Mouse (Mus musculus) liver, embryonic 13.5 days (tissue): Measurements from ENCODE around the gene Aamdc. TPM values are rescaled to one million over a fixed set of nuclear protein-coding genes. Genes with fewer than 3 reads are reported as not detected.
A peak's percentile ranks its signal among the peaks of the same experiment; 100 is the strongest.

Experiments used
- ATAC-seq: fragments of 200-750 bp; cut with Nextera tagmentation; 2 replicates; pipeline ENCODE4 v1.8.0; 2017; ENCODE audit warnings: low read depth, mild to moderate bottlenecking, moderate number of reproducible peaks, moderate library complexity
- DNase-seq: peaks from one replicate; pipeline ENCODE4 v3.0.0; 2022
- H3K27ac ChIP-seq: fragments of 300-500 bp; sonication (generic); 2 replicates; pipeline ENCODE4 v1.5.1; 2015; ENCODE audit warnings: moderate library complexity, mild to moderate bottlenecking, inconsistent platforms
- H3K27me3 ChIP-seq: fragments of 300-500 bp; sonication (generic); 2 replicates; pipeline ENCODE4 v1.6.1; 2015; ENCODE audit warnings: mild to moderate bottlenecking, inconsistent platforms
- H3K36me3 ChIP-seq: fragments of 300-500 bp; sonication (generic); 2 replicates; pipeline ENCODE4 v1.6.1; 2015; ENCODE audit warnings: mild to moderate bottlenecking, inconsistent platforms
- H3K4me1 ChIP-seq: fragments of 300-500 bp; sonication (generic); replicated peaks from 2 replicates; pipeline ENCODE4 v1.6.1; 2015; ENCODE audit warnings: inconsistent platforms
- H3K4me2 ChIP-seq: fragments of 300-500 bp; sonication (generic); 2 replicates; pipeline ENCODE4 v1.6.1; 2015; ENCODE audit warnings: inconsistent platforms, mild to moderate bottlenecking, moderate library complexity
- H3K4me3 ChIP-seq: fragments of 300-500 bp; sonication (generic); replicated peaks from 2 replicates; pipeline ENCODE4 v1.5.1; 2015; ENCODE audit warnings: mild to moderate bottlenecking, inconsistent platforms
- H3K9ac ChIP-seq: fragments of 300-500 bp; sonication (generic); 2 replicates; pipeline ENCODE4 v1.6.1; 2015; ENCODE audit warnings: mild to moderate bottlenecking, inconsistent platforms
- H3K9me3 ChIP-seq: fragments of 300-500 bp; sonication (generic); replicated peaks from 2 replicates; pipeline ENCODE4 v1.6.1; 2016; ENCODE audit warnings: inconsistent platforms
- WGBS: fragments of 180-500 bp; shearing (Covaris S2); methylation state at CpG from one replicate; pipeline ENCODE4 v1.1.7; 2015; ENCODE audit not compliant: insufficient replicate concordance; 5-methylcytosine and 5-hydroxymethylcytosine counted together
- polyA plus RNA-seq: library from polyadenylated mRNA; unstranded; fragments of >200 nt; fragmentation: Nextera tagmentation; extraction: Ambion mirVana; gene quantifications from 2 replicates; pipeline ENCODE4 v1.2.1, GENCODE M21; 2015

The Aamdc gene
- polyA plus RNA-seq, 1 experiment from 2014 or later, result 16.0 TPM

GRCm38 (mm10) chr7:97579976-97580842 lies 912 bp upstream of the Aamdc start:
- Histone ChIP-seq H3K4me1 (peaks cover 30% of the 10 kb centered on the region), H3K9ac (peak overlapping the region; percentile 99), H3K27me3 (no peaks in the 10 kb centered on the region), H3K27ac (peak overlapping the region; percentile 94), H3K4me3 (peak overlapping the region; percentile 100), H3K4me2 (peak overlapping the region; percentile 93), H3K36me3 (no peaks in the 10 kb centered on the region; the same call in 1 of the 2 replicates), H3K9me3 (no peaks in the 10 kb centered on the region)
- WGBS, result under 1% methylated on average over 65 of the region's 65 CpGs
- ATAC-seq, result peak; percentile 45
- peak; percentile 40 for DNase-seq

- DNase-seq (peak; percentile 23), ATAC-seq (no peak)
These were observed 783 bp downstream of the Aamdc start for GRCm38 (mm10) chr7:97578361-97579066.

GRCm38 (mm10) chr7:97570389-97570788 lies 8.9 kb downstream of the Aamdc start:
- WGBS, result 72% methylated on average over 1 of the region's 1 CpGs
- Histone ChIP-seq H3K4me1 (0 out of 2 replicates have a peak, but pooled peaks cover 3% of the 10 kb centered on the region), H3K9ac (no peak overlapping the region), H3K27ac (no peak overlapping the region), H3K9me3 (no peaks in the 10 kb centered on the region), H3K4me3 (no peak overlapping the region), H3K4me2 (no peak overlapping the region), H3K27me3 (no peaks in the 10 kb centered on the region), H3K36me3 (no peaks in the 10 kb centered on the region; the same call in 1 of the 2 replicates)
- DNase-seq, result no peak
- ATAC-seq, result no peak

More at GRCm38 (mm10) chr7:97578361-97579066, 783 bp downstream of the Aamdc start:
- WGBS, result 31% methylated on average over 8 of the region's 8 CpGs
- Histone ChIP-seq H3K27ac (peak overlapping the region; percentile 94), H3K4me1 (peaks cover 20% of the 10 kb centered on the region), H3K36me3 (no peaks in the 10 kb centered on the region; the same call in 1 of the 2 replicates), H3K9me3 (no peaks in the 10 kb centered on the region), H3K27me3 (no peaks in the 10 kb centered on the region), H3K9ac (peak overlapping the region; percentile 99), H3K4me3 (peak overlapping the region; percentile 100), H3K4me2 (peak overlapping the region; percentile 93)

- DNase-seq, result no peak
- Histone ChIP-seq H3K4me1 (0 out of 2 replicates have a peak, but pooled peaks cover 3% of the 10 kb centered on the region), H3K27ac (no peak overlapping the region), H3K36me3 (no peaks in the 10 kb centered on the region), H3K4me2 (no peak overlapping the region), H3K4me3 (no peak overlapping the region), H3K9me3 (no peaks in the 10 kb centered on the region), H3K9ac (no peak overlapping the region), H3K27me3 (no peaks in the 10 kb centered on the region)
- no peak for ATAC-seq
- 67% methylated on average over 4 of the region's 4 CpGs for WGBS
These were observed 9.9 kb downstream of the Aamdc start for GRCm38 (mm10) chr7:97569372-97569771.

GRCm38 (mm10) chr7:97563576-97563975 lies 15.7 kb downstream of the Aamdc start:
- Histone ChIP-seq H3K27me3 (no peaks in the 10 kb centered on the region), H3K9me3 (no peaks in the 10 kb centered on the region), H3K4me2 (no peak overlapping the region), H3K4me3 (no peak overlapping the region), H3K36me3 (no peaks in the 10 kb centered on the region), H3K27ac (no peak overlapping the region), H3K9ac (no peak overlapping the region), H3K4me1 (no peaks in the 10 kb centered on the region)
- 72% methylated on average over 2 of the region's 2 CpGs for WGBS
- ATAC-seq (no peak), DNase-seq (no peak)

- Histone ChIP-seq H3K4me1 (no peaks in the 10 kb centered on the region), H3K27me3 (no peaks in the 10 kb centered on the region), H3K4me2 (no peak overlapping the region), H3K27ac (no peak overlapping the region), H3K4me3 (no peak overlapping the region), H3K36me3 (no peaks in the 10 kb centered on the region), H3K9ac (no peak overlapping the region), H3K9me3 (no peaks in the 10 kb centered on the region)
- no peak for DNase-seq
- 72% methylated on average over 9 of the region's 9 CpGs for WGBS
- no peak for ATAC-seq
These were observed 28.6 kb downstream of the Aamdc start for GRCm38 (mm10) chr7:97550673-97551072.

- Histone ChIP-seq H3K9me3 (no peaks in the 10 kb centered on the region), H3K4me3 (no peak overlapping the region), H3K36me3 (no peaks in the 10 kb centered on the region), H3K27me3 (no peaks in the 10 kb centered on the region), H3K4me1 (no peaks in the 10 kb centered on the region), H3K4me2 (no peak overlapping the region), H3K27ac (no peak overlapping the region), H3K9ac (no peak overlapping the region)
- DNase-seq (no peak), ATAC-seq (no peak)
- 82% methylated on average over 10 of the region's 10 CpGs for WGBS
These were observed 30.0 kb downstream of the Aamdc start for GRCm38 (mm10) chr7:97549301-97549700.

GRCm38 (mm10) chr7:97546462-97546861 lies 32.8 kb downstream of the Aamdc start:
- no peaks in the 10 kb centered on the region for H3K27me3 ChIP-seq
- H3K36me3 ChIP-seq, result peaks cover 20% of the 10 kb centered on the region
- H3K4me3 ChIP-seq, result no peak overlapping the region
- H3K4me1 ChIP-seq, result no peaks in the 10 kb centered on the region
- H3K9ac ChIP-seq, result no peak overlapping the region
- DNase-seq (no peak), ATAC-seq (no peak)
- H3K4me2 ChIP-seq, result no peak overlapping the region
- no peak overlapping the region for H3K27ac ChIP-seq
- WGBS, result 79% methylated on average over 2 of the region's 2 CpGs
- no peaks in the 10 kb centered on the region for H3K9me3 ChIP-seq

GRCm38 (mm10) chr7:97536571-97536970 lies 42.7 kb downstream of the Aamdc start:
- peaks cover 84% of the 10 kb centered on the region for H3K36me3 ChIP-seq
- H3K27ac ChIP-seq, result no peak overlapping the region

GRCm38 (mm10) chr7:97535531-97535930 lies 43.8 kb downstream of the Aamdc start:
- Histone ChIP-seq H3K27me3 (no peaks in the 10 kb centered on the region), H3K36me3 (peaks cover 83% of the 10 kb centered on the region), H3K27ac (no peak overlapping the region), H3K4me1 (no peaks in the 10 kb centered on the region), H3K4me3 (no peak overlapping the region), H3K9me3 (no peaks in the 10 kb centered on the region), H3K4me2 (no peak overlapping the region), H3K9ac (no peak overlapping the region)
- DNase-seq, result no peak
- 87% methylated on average over 5 of the region's 5 CpGs for WGBS
- ATAC-seq, result no peak

More at GRCm38 (mm10) chr7:97536571-97536970, 42.7 kb downstream of the Aamdc start:
- no peak overlapping the region for H3K4me3 ChIP-seq
- WGBS, result 81% methylated on average over 5 of the region's 5 CpGs
- H3K4me2 ChIP-seq, result no peak overlapping the region
- H3K4me1 ChIP-seq, result no peaks in the 10 kb centered on the region
- ATAC-seq (no peak), DNase-seq (no peak)
- no peak overlapping the region for H3K9ac ChIP-seq
- no peaks in the 10 kb centered on the region for H3K27me3 ChIP-seq
- H3K9me3 ChIP-seq, result no peaks in the 10 kb centered on the region

GRCm38 (mm10) chr7:97519935-97520334 lies 59.4 kb downstream of the Aamdc start:
- DNase-seq, result no peak
- Histone ChIP-seq H3K4me1 (no peaks in the 10 kb centered on the region), H3K4me3 (no peak overlapping the region), H3K27ac (no peak overlapping the region), H3K4me2 (no peak overlapping the region), H3K27me3 (no peaks in the 10 kb centered on the region), H3K36me3 (peaks cover 54% of the 10 kb centered on the region), H3K9ac (no peak overlapping the region), H3K9me3 (no peaks in the 10 kb centered on the region)
- 74% methylated on average over 2 of the region's 2 CpGs for WGBS
- no peak for ATAC-seq
